ENCODE assay signal across 7 mouse cellular contexts in the genomic region with DNA sequence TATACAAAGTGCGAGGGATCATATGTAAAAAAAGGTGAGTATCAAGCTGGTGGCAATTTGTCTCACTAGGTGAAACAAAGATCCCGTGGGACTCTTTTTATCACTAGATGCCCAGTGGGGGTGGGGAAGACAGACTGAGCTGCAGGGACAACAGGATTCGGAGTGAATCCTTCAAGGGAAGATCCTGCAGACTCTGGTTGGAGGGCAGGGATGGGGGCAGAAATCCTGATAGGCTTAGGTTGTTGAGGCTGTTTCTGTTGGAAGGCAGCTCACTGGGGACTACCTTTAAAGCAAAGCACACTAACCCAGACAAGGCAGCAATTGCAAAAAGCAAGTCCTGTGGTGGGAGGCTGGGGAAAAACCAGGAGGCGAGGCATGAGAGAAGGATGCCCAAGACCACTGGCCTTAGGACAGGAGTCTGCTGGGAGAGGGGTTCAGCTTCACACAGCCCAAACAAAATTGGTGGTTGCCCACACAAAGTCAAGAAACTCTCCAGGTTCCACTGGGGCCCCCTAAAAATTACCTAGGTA. TPM values are rescaled to one million over a fixed set of nuclear protein-coding genes. Genes with fewer than 3 reads are reported as not detected.
ATAC-seq and TF ChIP-seq lines count a peak whose summit lies in the region.

No protein-coding gene starts in this region.

- no peak overlapping the region for H3K27ac ChIP-seq in hindbrain, embryonic 13.5 days
- no peak overlapping the region for H3K27ac ChIP-seq in hindbrain, embryonic 16.5 days (ENCODE audit: low read depth, low read length)
- no peak overlapping the region for H3K27ac ChIP-seq in neural tube, embryonic 12.5 days
- no peak overlapping the region for H3K27ac ChIP-seq in neural tube, embryonic 15.5 days (replicated peaks)
- peak overlapping the region; percentile 51 for H3K27ac ChIP-seq in intestine, postnatal 0 days (ENCODE audit: low read depth, low read length)
- H3K27ac ChIP-seq in midbrain, embryonic 15.5 days = no peak overlapping the region

- H3K4me2 ChIP-seq in hindbrain, embryonic 13.5 days = peak overlapping the region; percentile 92; the same call in 1 of the 2 replicates
- no peak overlapping the region for H3K4me2 ChIP-seq in hindbrain, embryonic 16.5 days (ENCODE audit: low read length)
- peak overlapping the region; percentile 20; the same call in 1 of the 2 replicates for H3K4me2 ChIP-seq in neural tube, embryonic 12.5 days (replicated peaks)
- H3K4me2 ChIP-seq in neural tube, embryonic 15.5 days = no peak overlapping the region
- peak overlapping the region; percentile 27 for H3K4me2 ChIP-seq in intestine, postnatal 0 days (replicated peaks; ENCODE audit: low read depth)
- H3K4me2 ChIP-seq in midbrain, embryonic 15.5 days = peak overlapping the region; percentile 20; the same call in 1 of the 2 replicates

- TF ChIP-seq CTCF in intestine, postnatal 0 days (IDR thresholded peaks at IDR 0.05; ENCODE audit: low read depth) = no peak

- no peaks in the 10 kb centered on the region for H3K27me3 ChIP-seq in hindbrain, embryonic 13.5 days
- no peaks in the 10 kb centered on the region for H3K27me3 ChIP-seq in hindbrain, embryonic 16.5 days (replicated peaks; ENCODE audit: control insufficient read depth, insufficient read depth, low read length)
- no peaks in the 10 kb centered on the region for H3K27me3 ChIP-seq in neural tube, embryonic 12.5 days (replicated peaks)
- no peaks in the 10 kb centered on the region for H3K27me3 ChIP-seq in neural tube, embryonic 15.5 days (replicated peaks)
- H3K27me3 ChIP-seq in intestine, postnatal 0 days (replicated peaks; ENCODE audit: control insufficient read depth, insufficient read depth, low read length) = no peaks in the 10 kb centered on the region
- H3K27me3 ChIP-seq in midbrain, embryonic 15.5 days (replicated peaks) = no peaks in the 10 kb centered on the region

- H3K9ac ChIP-seq in hindbrain, embryonic 13.5 days = no peak overlapping the region
- no peak overlapping the region for H3K9ac ChIP-seq in hindbrain, embryonic 16.5 days (ENCODE audit: low read depth, low read length)
- H3K9ac ChIP-seq in neural tube, embryonic 12.5 days = 0 out of 2 replicates have a peak overlapping the region, but pooled peaks have one; percentile 8
- H3K9ac ChIP-seq in neural tube, embryonic 15.5 days (replicated peaks) = no peak overlapping the region
- no peak overlapping the region for H3K9ac ChIP-seq in intestine, postnatal 0 days (ENCODE audit: low read depth, low read length)
- H3K9ac ChIP-seq in midbrain, embryonic 15.5 days = no peak overlapping the region

- no peak for ATAC-seq in hindbrain, embryonic 13.5 days (ENCODE audit: low FRiP score)
- no peak for ATAC-seq in hindbrain, embryonic 16.5 days
- ATAC-seq in neural tube, embryonic 12.5 days (ENCODE audit: low FRiP score, low read depth) = no peak
- ATAC-seq in neural tube, embryonic 15.5 days (ENCODE audit: low FRiP score) = no peak
- ATAC-seq in intestine, postnatal 0 days = no peak
- no peak for ATAC-seq in midbrain, embryonic 15.5 days (replicated peaks)
- no peak for ATAC-seq in activated CD4-positive, CD25-positive, alpha-beta regulatory T cell, adult 4 months

- 78% methylated on average over 4 of the region's 4 CpGs for WGBS in hindbrain, embryonic 13.5 days
- 74% methylated on average over 4 of the region's 4 CpGs for WGBS in hindbrain, embryonic 16.5 days
- WGBS in neural tube, embryonic 12.5 days = 87% methylated on average over 4 of the region's 4 CpGs
- 80% methylated on average over 4 of the region's 4 CpGs for WGBS in neural tube, embryonic 15.5 days
- WGBS in intestine, postnatal 0 days = 57% methylated on average over 4 of the region's 4 CpGs
- 78% methylated on average over 4 of the region's 4 CpGs for WGBS in midbrain, embryonic 15.5 days

- peaks cover 90% of the 10 kb centered on the region for H3K4me1 ChIP-seq in hindbrain, embryonic 13.5 days (replicated peaks)
- H3K4me1 ChIP-seq in hindbrain, embryonic 16.5 days (ENCODE audit: control insufficient read depth, insufficient read depth, low read depth, low read length) = peaks cover 53% of the 10 kb centered on the region
- H3K4me1 ChIP-seq in neural tube, embryonic 12.5 days = peaks cover 67% of the 10 kb centered on the region
- peaks cover 87% of the 10 kb centered on the region for H3K4me1 ChIP-seq in neural tube, embryonic 15.5 days
- H3K4me1 ChIP-seq in intestine, postnatal 0 days (replicated peaks; ENCODE audit: control insufficient read depth, insufficient read depth, low read length) = peaks cover 15% of the 10 kb centered on the region
- H3K4me1 ChIP-seq in midbrain, embryonic 15.5 days = peaks cover 82% of the 10 kb centered on the region

- peaks cover 16% of the 10 kb centered on the region for H3K36me3 ChIP-seq in hindbrain, embryonic 13.5 days
- H3K36me3 ChIP-seq in hindbrain, embryonic 16.5 days (ENCODE audit: control insufficient read depth, insufficient read depth, low read length) = no peaks in the 10 kb centered on the region
- peaks cover 11% of the 10 kb centered on the region for H3K36me3 ChIP-seq in neural tube, embryonic 12.5 days
- peaks cover 12% of the 10 kb centered on the region; the same call in 1 of the 2 replicates for H3K36me3 ChIP-seq in neural tube, embryonic 15.5 days
- 0 out of 2 replicates have a peak, but pooled peaks cover 2% of the 10 kb centered on the region for H3K36me3 ChIP-seq in intestine, postnatal 0 days (ENCODE audit: control insufficient read depth, insufficient read depth)
- peaks cover 2% of the 10 kb centered on the region; the same call in 1 of the 2 replicates for H3K36me3 ChIP-seq in midbrain, embryonic 15.5 days (replicated peaks)

- no peaks in the 10 kb centered on the region for H3K9me3 ChIP-seq in hindbrain, embryonic 13.5 days
- H3K9me3 ChIP-seq in hindbrain, embryonic 16.5 days (ENCODE audit: control insufficient read depth, low read length) = no peaks in the 10 kb centered on the region
- H3K9me3 ChIP-seq in neural tube, embryonic 12.5 days = no peaks in the 10 kb centered on the region
- no peaks in the 10 kb centered on the region for H3K9me3 ChIP-seq in neural tube, embryonic 15.5 days (replicated peaks)
- no peaks in the 10 kb centered on the region for H3K9me3 ChIP-seq in intestine, postnatal 0 days (ENCODE audit: control insufficient read depth)
- H3K9me3 ChIP-seq in midbrain, embryonic 15.5 days = no peaks in the 10 kb centered on the region

- H3K4me3 ChIP-seq in hindbrain, embryonic 13.5 days = no peak overlapping the region
- no peak overlapping the region for H3K4me3 ChIP-seq in hindbrain, embryonic 16.5 days (ENCODE audit: low read length)
- H3K4me3 ChIP-seq in neural tube, embryonic 12.5 days = no peak overlapping the region
- H3K4me3 ChIP-seq in neural tube, embryonic 15.5 days (replicated peaks) = no peak overlapping the region
- H3K4me3 ChIP-seq in intestine, postnatal 0 days (ENCODE audit: low read depth, low read length) = no peak overlapping the region
- no peak overlapping the region for H3K4me3 ChIP-seq in midbrain, embryonic 15.5 days

RNA-seq across cellular contexts. Expression of gene Bcl2l1, which starts 6.3 kb away (rescaled TPM):
- polyA plus RNA-seq in hindbrain, embryonic 13.5 days (2015; fragmentation: Nextera tagmentation; extraction: Ambion mirVana) = 173 and 179 TPM in 2 replicates
- polyA plus RNA-seq in hindbrain, embryonic 16.5 days (2015; fragmentation: Nextera tagmentation; extraction: Ambion mirVana) = 138 and 159 TPM in 2 replicates
- 149 and 153 TPM in 2 replicates for polyA plus RNA-seq in neural tube, embryonic 12.5 days (2016; fragmentation: Nextera tagmentation; extraction: Ambion mirVana)
- 119 and 125 TPM in 2 replicates for polyA plus RNA-seq in neural tube, embryonic 15.5 days (2015; fragmentation: Nextera tagmentation; extraction: Ambion mirVana)
- polyA plus RNA-seq in intestine, postnatal 0 days (2015; fragmentation: Nextera tagmentation; extraction: Ambion mirVana) = 58.5 and 62.5 TPM in 2 replicates
- 195 and 197 TPM in 2 replicates for polyA plus RNA-seq in midbrain, embryonic 15.5 days (2015; fragmentation: Nextera tagmentation; extraction: Ambion mirVana)
- polyA plus RNA-seq in activated CD4-positive, CD25-positive, alpha-beta regulatory T cell, adult 4 months (2017; shearing (Covaris generic)) = 10 to 100 TPM; 52.4 to 59.9 TPM

RNA-seq across cellular contexts. Expression of gene Tpx2, which starts 22.5 kb away (rescaled TPM):
- 21.9 and 24.8 TPM in 2 replicates for polyA plus RNA-seq in hindbrain, embryonic 13.5 days (2015; fragmentation: Nextera tagmentation; extraction: Ambion mirVana)
- polyA plus RNA-seq in hindbrain, embryonic 16.5 days (2015; fragmentation: Nextera tagmentation; extraction: Ambion mirVana) = 14.8 and 19.8 TPM in 2 replicates
- 78.1 and 80.9 TPM in 2 replicates for polyA plus RNA-seq in neural tube, embryonic 12.5 days (2016; fragmentation: Nextera tagmentation; extraction: Ambion mirVana)
- polyA plus RNA-seq in neural tube, embryonic 15.5 days (2015; fragmentation: Nextera tagmentation; extraction: Ambion mirVana) = 11.1 and 26.9 TPM in 2 replicates
- polyA plus RNA-seq in intestine, postnatal 0 days (2015; fragmentation: Nextera tagmentation; extraction: Ambion mirVana) = 15.3 and 16.1 TPM in 2 replicates
- polyA plus RNA-seq in midbrain, embryonic 15.5 days (2015; fragmentation: Nextera tagmentation; extraction: Ambion mirVana) = 12.9 and 14.6 TPM in 2 replicates
- 10 to 100 TPM; 21.3 to 23.3 TPM for polyA plus RNA-seq in activated CD4-positive, CD25-positive, alpha-beta regulatory T cell, adult 4 months (2017; shearing (Covaris generic))

Comparison
In these comparisons a context has a peak if more than half of its experiments do, and no peak if none do; other contexts are left out.
1. H3K4me2 ChIP-seq: peak in hindbrain, embryonic 13.5 days (single experiment), neural tube, embryonic 12.5 days (single experiment), intestine, postnatal 0 days (single experiment) and midbrain, embryonic 15.5 days (single experiment); none in hindbrain, embryonic 16.5 days (single experiment) and neural tube, embryonic 15.5 days (single experiment).